Mouse (Mus musculus) layer of hippocampus, adult 11-12 months (tissue): ENCODE data around the gene Ifit2.
"Not testable (repeated sequence)": the region's sequence is repeated elsewhere in the genome, so short reads cannot be mapped to it uniquely, and the experiment has no call there.

ENCODE experiments used
- DNase-seq: peaks from one replicate; pipeline ENCODE4 v3.0.0; 2022; ENCODE audit warnings: low spot score

Gene Ifit2

GRCm38 (mm10) chr19:34547976-34548375 lies 2.5 kb upstream of the Ifit2 start:
- peak; percentile 84 for DNase-seq

- DNase-seq, result no peak
Observed at GRCm38 (mm10) chr19:34550205-34550533, 325 bp upstream of the Ifit2 start.

GRCm38 (mm10) chr19:34551981-34552380 lies 1.5 kb downstream of the Ifit2 start:
- DNase-seq, result no peak

GRCm38 (mm10) chr19:34553021-34553420 lies 2.5 kb downstream of the Ifit2 start:
- DNase-seq, result no peak

GRCm38 (mm10) chr19:34553522-34553921 lies 3.0 kb downstream of the Ifit2 start:
- no peak for DNase-seq

DNA sequence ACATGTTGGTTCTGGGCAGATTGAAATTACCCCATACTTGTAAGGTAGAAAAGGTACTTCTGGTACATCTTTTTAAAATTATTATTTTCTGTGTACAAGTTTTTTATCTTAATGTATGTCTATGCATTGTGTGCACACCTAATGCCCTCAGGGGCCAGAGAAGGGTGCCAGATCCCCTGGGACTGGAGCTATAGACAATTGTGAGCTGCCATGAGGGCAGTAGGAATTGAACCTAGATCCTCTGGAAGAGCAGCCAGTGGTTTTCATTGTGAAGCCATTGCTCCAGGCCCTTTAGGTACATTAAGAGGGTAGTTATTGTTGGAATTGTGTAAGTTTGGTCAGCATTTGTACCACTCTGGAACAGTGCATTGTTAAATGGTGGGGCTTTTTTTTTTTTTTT lies 3.6 kb downstream of the Ifit2 start:
- no peak for DNase-seq

- no peak for DNase-seq
Observed at GRCm38 (mm10) chr19:34556621-34557020, 6.1 kb downstream of the Ifit2 start.

GRCm38 (mm10) chr19:34562556-34562955 lies 12.1 kb downstream of the Ifit2 start:
- no peak for DNase-seq

- no peak for DNase-seq
Observed at GRCm38 (mm10) chr19:34566178-34566784, 15.8 kb downstream of the Ifit2 start.

GRCm38 (mm10) chr19:34568988-34569895 lies 18.7 kb downstream of the Ifit2 start:
- no peak for DNase-seq

- peak; percentile 31 for DNase-seq
Observed at GRCm38 (mm10) chr19:34569896-34570476, 19.5 kb downstream of the Ifit2 start.

DNA sequence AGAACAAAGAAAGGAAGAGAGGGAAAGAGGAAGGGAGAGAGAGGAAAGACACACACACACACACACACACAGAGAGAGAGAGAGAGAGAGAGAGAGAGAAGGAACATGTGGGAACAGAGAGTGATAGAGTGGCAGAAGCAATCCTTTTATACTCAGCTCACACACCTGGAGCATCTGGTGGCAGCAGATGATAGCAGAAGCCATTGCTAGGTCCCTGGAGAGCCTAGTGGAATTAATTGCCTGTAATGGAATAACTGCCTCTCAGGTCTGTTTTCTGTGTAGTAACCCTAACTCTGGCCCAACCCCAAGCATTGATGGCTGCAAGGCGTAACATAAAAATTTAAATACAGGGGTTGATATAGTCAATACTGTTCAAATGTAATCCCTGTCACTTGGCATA lies 20.6 kb downstream of the Ifit2 start:
- no peak for DNase-seq

- DNase-seq, result no peak
Observed at GRCm38 (mm10) chr19:34573650-34574049, 23.2 kb downstream of the Ifit2 start.

GRCm38 (mm10) chr19:34577121-34577520 lies 26.6 kb downstream of the Ifit2 start:
- DNase-seq, result no peak

GRCm38 (mm10) chr19:34582696-34583095 lies 32.2 kb downstream of the Ifit2 start:
- not testable (repeated sequence) for DNase-seq

DNA sequence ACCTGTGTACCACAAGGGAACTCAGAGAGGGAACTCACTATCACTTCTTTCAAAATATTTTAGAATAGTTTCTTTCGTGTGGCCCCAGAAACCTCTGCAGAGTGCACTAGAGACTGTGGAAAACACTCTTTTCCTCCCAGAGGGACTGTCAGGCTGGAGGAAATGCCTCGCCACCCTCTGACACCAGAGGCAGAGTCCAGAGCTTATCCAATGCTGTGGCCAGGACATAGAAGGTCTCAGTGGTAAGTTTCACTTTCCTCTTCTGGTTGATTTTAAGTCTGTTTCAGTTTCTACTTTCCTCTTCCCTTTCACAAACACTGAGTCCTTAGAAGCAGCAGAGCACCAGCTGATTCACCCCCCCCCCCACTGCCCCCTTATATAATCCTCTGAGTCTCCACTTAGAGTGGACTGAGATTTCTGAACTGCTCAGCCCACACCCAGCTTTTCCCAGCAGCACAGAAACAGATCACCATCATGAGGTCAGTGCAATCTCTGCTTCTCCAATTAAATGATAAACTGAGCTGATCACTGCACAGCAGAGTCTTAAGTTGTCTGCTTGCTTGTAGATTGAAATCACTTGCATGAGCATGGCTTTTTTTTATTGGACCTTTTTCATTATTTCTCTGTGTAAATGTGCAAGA lies 32.8 kb downstream of the Ifit2 start, which contains the start of gene Ifit3:
Gene Ifit3 (plus strand): TSS at position 406 of the 641 bp plus-strand sequence.
- not testable (repeated sequence) for DNase-seq

- DNase-seq, result not testable (repeated sequence)
Observed at GRCm38 (mm10) chr19:34585740-34586458, 35.4 kb downstream of the Ifit2 start.

- DNase-seq, result not testable (repeated sequence)
Observed at GRCm38 (mm10) chr19:34587898-34588692, 37.6 kb downstream of the Ifit2 start.

DNA sequence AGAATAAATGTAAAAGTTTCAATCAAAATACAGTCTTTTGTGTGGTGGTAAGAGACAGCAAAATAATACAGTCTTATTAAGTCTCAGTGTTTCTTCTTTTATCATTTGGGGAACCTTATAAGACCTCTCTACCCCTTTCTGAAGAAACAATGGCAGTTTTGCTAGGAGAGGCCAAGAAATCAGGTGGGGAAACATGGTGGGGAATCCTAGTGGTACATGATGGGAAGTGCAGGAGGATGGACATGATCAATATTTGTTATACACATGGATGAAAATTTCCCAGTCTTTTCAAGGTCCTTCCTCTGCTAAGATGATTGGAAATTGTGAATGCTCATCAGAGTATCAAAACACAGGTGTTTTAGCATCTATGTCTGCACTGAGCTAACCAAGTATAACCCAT lies 38.5 kb downstream of the Ifit2 start:
- DNase-seq, result no peak

GRCm38 (mm10) chr19:34593456-34593855 lies 43.0 kb downstream of the Ifit2 start:
- no peak for DNase-seq

DNA sequence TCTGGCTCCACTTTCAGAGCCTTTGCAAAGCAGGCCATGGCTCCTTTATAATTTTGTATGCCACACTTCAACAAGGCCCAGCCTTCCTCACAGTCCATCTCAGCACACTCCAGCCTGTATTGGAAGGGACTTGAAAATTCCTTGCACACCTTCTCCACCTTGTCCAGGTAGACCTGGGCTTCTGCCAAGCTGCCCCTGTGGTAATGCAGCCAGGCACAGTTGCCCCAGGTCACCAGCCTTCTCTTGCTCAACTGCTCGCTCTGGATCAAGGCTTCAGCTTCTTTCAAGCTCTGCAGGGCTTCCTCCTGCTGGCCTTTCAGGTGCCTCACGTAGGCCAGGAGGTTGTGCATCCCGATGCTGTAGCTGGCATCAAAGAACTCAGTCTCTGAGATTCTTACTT lies 44.0 kb downstream of the Ifit2 start:
- DNase-seq, result not testable (repeated sequence)
